Mouse (Mus musculus): ENCODE data around the gene Dab1.

Gene Dab1

DNA sequence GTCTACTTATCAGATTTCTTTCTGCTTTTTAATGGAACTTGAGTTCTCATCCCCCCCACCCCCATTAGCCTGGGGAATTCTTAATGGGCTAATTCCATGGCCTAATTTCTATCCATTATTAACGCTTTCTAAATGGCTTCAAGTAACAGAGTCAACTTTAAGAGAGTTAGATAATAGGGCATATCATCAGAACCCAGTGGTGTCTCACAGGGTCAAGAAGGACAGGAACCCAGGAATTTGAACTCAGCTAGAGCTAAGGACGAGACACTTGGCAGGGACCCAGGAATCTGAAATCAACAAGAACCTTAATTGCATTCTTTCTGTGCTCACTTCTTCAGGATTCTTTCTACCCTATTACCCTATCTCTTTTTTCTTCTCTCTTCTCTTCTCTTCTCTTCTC lies 968.7 kb downstream of the Dab1 start:
- no peak for DNase-seq (ENCODE audit: low spot score in 2 of 2)

DNA sequence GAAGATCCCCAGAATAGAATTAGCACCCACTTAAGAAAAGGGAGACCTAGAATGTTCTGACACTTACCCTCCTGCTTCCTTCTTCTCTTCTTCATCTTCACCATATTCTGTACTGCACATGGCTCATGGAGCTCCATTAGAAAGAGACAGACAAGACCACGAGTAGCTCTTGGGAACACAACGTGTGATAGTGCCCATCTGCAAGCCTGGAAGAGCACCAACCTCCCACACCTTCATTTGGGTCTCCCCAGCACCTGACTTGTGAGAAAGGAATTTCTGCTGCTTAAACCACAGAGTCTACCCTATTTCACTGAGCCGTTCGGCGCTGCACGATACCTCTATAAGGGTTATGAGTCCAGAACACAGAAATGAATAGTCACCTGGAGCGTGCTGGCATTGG lies 977.8 kb downstream of the Dab1 start:
- no peak for DNase-seq (ENCODE audit: low spot score in 2 of 2)

DNA sequence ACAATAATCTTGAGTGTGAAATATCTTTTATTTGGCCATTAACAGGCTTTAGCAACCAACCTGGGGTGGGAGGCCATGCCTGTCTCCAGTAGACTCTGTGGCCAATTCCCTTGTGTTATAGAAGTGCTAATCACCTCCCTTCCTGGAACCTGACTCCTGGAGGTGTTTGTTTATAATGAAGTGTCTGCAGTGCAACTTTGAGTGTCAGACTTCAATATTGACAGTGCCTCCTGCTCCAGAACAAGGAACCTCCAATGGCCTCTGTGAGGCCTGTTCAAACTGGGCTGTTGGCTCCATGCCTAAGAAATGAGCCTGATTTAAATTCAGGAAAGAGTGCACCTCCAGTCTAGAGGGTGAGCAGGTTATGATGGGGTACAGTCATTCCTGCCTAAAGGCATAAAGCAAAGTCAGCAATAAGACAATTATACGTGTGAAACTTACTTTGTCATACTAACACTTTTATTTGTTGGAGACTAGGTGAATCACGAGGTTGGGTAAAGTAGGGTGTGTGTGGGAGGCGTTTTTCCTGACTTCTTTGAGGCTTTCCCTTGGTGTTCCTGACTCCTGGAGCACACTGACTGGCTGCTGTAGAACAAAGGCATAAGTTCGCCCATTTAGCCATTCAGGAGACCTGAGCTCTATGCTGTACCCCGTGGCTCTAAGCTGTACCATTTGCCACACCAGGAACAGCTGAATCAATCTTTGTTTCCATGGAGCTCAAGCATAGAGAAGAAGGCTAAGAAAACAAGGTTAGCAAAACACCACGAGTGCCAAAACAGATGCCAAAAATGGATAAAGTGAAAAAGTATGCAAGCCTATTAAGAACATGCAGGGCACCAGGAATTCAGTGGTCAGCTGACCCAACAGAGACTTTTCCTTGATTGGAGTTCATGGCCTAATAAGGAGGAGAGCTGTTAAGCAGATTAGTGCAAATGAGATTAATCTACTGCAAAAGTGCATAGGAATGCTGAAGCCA lies 978.6 kb downstream of the Dab1 start:
- DNase-seq (ENCODE audit: low spot score in 2 of 2): no peak

DNA sequence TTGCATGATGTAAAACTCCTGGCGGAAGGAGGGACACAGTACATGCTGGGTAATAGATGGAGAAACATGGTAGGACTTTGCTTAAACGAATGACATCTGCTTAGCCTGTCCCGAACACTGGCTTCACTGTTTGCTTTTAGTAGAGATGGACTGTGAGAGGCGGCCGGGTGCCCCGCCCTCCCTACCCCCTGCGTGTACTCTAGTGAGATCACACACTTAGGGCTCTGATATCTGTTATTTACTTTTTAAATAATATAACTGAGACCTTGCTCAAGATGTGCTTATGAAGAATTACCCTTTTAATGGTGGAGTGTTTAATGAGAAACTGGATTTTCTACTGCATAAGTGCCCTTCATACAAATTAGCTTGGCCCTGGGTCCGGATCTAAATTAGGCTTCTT lies 983.6 kb downstream of the Dab1 start:
- no peak for DNase-seq (ENCODE audit: low spot score in 2 of 2)

GRCm38 (mm10) chr4:104604298-104604697 lies 985.1 kb downstream of the Dab1 start:
- no peak for DNase-seq (ENCODE audit: low spot score in 2 of 2)

DNA sequence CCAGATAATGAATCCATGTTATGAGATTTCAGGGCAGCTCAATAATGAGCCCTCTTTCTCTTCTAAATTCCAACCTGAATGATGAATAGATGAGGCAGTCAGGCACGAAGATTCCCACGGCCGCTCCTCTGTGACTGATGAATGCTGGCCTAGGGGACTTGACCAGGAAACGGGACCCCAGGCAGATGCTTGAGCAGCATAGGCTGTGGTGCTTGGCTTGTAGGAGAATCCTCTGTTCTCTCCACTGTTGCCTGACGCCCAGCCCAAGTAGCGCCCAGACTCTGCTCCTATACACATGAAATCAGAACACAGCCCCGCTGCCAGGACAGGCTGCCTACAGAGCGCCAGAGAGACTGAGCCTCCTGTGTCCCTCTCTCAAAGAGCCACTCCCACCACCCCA lies 987.7 kb downstream of the Dab1 start:
- DNase-seq (ENCODE audit: low spot score in 2 of 2): no peak

GRCm38 (mm10) chr4:104607636-104608035 lies 988.5 kb downstream of the Dab1 start:
- no peak for DNase-seq (ENCODE audit: low spot score in 2 of 2)

DNA sequence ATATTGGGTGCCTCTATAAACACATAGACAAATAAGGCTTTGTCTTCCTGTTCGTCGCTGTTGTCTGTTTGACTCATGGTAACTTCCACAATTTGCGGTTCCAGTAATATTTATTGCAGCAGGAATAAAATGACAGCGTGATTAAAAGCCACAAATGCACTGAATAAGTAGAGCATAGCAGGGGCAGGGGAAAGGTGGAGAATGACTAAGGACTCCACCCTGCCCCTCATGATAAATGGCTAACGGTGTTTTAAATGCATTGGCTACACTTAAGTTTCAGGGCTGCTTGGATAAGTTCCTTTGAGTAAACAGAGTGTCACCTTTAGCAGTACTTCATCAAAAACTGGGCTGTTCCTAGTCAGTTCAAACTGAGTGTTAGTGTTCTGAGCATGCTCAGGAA lies 1000.3 kb downstream of the Dab1 start:
- DNase-seq (ENCODE audit: low spot score in 2 of 2): no peak

GRCm38 (mm10) chr4:104625316-104625715 lies 1006.2 kb downstream of the Dab1 start:
- no peak for DNase-seq (ENCODE audit: low spot score in 2 of 2)

DNA sequence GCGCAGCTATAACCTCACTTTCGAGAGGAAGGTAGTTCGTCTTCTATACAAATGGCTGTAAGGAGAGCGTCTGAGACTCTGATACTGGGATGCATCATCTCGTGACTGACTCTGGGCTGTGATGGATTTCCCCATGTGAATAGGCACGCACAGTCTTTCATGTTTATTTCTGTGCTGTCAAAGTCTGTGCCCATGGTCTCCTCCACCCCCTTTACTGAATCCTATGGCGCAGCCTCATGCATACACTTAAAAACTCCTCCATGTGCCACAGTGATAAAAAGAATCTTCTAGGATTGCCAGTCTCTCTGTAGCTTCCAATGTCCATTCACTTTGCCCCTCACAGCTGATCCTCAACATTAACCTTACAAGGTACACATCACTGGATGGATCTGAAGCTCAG lies 1009.5 kb downstream of the Dab1 start:
- DNase-seq (ENCODE audit: low spot score in 2 of 2): no peak

- DNase-seq (ENCODE audit: low spot score in 2 of 2): no peak
Observed at GRCm38 (mm10) chr4:104637016-104637415, 1017.9 kb downstream of the Dab1 start.

GRCm38 (mm10) chr4:104640617-104641016 lies 1021.5 kb downstream of the Dab1 start:
- DNase-seq (ENCODE audit: low spot score in 2 of 2): no peak

DNA sequence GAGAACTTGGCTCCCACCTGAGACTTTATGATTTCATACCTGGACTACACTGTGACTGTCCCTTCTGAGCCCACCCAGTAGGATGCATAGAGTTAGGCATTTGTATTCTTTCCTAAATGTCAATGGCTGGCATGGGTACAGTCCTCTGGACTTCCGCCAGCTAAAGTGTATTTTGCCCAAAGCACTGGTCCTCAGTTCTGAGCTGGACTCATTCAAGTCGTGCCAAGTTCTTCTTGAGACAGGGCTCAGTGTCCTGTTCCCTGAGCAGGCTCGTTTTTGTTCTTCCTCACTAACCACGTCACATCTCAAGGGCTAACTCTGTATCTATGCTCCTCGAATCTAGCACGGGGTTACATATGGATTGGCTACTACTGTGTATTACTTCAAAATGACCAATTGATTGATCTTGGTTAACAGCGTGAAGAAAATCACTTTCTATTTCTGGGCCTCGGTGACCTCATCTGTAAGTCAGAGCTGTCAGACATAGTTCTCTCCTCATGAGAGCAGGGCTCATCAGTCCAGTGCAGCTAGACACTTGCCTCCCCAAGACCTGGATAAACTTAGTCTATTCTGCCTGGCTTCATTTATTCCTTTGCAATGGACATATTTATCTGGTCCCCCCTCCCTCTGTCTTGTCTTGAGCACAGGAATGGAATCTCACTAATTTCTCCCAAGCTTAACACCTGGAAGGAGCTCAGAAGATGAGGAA lies 1023.8 kb downstream of the Dab1 start:
- DNase-seq (ENCODE audit: low spot score in 2 of 2): no peak

GRCm38 (mm10) chr4:104643534-104644356 lies 1024.6 kb downstream of the Dab1 start:
- no peak for DNase-seq (ENCODE audit: low spot score in 2 of 2)

GRCm38 (mm10) chr4:104644357-104644630 lies 1025.1 kb downstream of the Dab1 start:
- no peak for DNase-seq (ENCODE audit: low spot score in 2 of 2)

GRCm38 (mm10) chr4:104644862-104645261 lies 1025.7 kb downstream of the Dab1 start:
- DNase-seq (ENCODE audit: low spot score in 2 of 2): no peak

DNA sequence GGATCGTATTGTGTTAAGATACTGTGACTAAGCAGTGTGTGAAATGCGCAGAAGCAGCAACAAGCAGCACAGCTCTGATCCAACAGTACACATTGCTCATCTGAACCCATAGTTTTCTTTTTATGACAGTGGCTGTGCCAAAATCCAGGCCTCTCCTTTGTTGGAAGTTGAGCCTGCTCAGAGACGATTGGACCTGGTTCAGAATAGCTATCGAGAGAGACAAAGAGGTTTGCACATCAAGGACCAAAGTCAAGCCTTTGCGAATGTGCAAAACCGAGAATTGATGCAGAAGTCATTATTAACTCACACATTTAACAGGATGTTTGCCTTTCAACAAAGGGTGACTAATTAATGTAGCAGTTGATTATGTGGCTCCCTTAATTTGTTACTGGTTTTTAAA lies 1032.6 kb downstream of the Dab1 start:
- DNase-seq (ENCODE audit: low spot score in 2 of 2): no peak

DNA sequence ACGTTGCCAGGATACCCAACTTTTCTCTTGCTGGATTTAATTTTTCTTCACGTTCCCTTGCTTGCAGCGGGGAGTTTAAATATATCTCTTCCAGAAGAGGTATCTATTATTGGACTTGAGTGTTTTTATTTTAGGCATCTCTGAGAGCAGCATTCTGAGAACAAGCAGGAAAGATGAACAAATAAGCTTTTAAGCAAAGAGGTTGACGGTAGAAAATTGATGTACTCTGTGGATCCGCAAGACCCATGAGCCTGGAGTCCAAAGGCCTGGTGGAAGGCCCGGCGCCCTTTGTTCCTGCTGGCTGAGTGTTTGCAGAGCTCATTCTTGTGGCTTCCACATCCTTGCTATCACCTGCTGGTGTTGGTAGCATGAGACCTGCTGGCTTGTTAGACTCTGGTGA lies 1037.6 kb downstream of the Dab1 start:
- no peak for DNase-seq (ENCODE audit: low spot score in 2 of 2)

GRCm38 (mm10) chr4:104662841-104663614 lies 1043.9 kb downstream of the Dab1 start:
- DNase-seq (ENCODE audit: low spot score in 2 of 2): no peak

DNA sequence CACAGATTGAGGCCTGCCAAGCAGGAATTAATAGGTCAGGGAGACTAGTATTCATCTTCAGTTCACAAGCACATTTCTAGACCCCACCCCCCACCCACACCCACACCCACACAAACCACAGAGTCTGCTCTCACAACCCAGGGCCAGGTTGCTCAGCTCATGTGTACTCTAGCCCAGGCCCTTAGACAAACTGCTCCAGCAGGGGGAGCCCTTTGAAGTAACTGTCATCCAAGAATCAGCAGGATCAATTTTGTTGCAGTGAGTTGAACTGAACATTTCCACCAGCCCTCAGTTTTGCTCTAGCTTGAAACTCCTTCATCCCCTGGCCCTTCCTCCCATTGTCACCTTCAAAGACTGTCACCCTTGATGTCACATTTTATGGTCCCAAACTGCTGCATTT lies 1046.4 kb downstream of the Dab1 start:
- DNase-seq (ENCODE audit: low spot score in 2 of 2): peak in 1 of 2 experiments; percentile 4

DNA sequence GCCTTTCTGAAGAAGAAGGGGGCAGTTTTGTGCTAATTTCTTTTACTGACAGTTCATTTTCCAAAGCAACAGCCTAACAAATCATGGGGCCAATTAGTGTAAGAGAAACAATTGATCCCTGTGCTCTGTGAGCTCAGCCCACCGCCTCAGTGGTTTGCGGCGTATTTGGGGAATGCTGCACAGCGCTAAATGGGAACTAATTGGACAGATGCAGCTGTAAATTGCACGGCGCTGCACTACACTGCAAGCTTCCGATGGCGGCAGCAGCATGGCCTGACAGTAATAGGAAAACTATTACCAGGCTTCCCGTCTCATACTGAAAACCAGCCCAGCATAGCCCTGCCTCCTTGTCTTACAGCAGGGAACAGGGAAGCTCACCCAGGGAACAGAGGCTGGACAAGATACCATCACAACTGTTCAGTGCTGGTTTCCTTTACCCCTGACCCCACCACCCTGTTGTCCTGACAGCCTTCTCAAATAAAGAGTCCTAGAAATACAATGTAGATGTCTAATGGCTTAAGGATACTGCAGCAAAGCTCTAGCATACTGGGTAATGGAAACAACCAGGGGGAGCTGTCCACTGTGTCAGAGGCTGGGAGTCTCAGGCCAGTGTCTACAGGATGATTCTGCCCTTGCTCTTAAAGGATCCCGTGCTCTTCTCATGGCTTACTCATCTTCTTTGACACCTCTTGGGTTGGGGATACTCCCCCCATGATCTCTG lies 1047.8 kb downstream of the Dab1 start:
- DNase-seq (ENCODE audit: low spot score in 2 of 2): no peak
